Mouse (Mus musculus) heart, postnatal 0 days (tissue): ENCODE results near the gene Mettl13. TPM values are rescaled to one million over a fixed set of nuclear protein-coding genes. Genes with fewer than 3 reads are reported as not detected.

ENCODE experiments used
- ATAC-seq: fragments of 200-750 bp; cut with Nextera tagmentation; 2 replicates; pipeline ENCODE4 v1.8.0; 2017; ENCODE audit warnings: low read depth, moderate number of reproducible peaks, moderate library complexity; ENCODE audit not compliant: insufficient read depth
- DNase-seq: peaks from one replicate; pipeline ENCODE4 v3.0.0-alpha.2; 2016; ENCODE audit warnings: low spot score
- H3K27ac ChIP-seq: fragments of 300-500 bp; sonication (generic); 2 replicates; pipeline ENCODE4 v1.5.1; 2014; ENCODE audit warnings: low read depth, mild to moderate bottlenecking
- H3K27me3 ChIP-seq: fragments of 300-500 bp; sonication (generic); 2 replicates; pipeline ENCODE4 v1.6.1; 2014; ENCODE audit warnings: low read length, mixed read lengths; ENCODE audit not compliant: control insufficient read depth, insufficient read depth
- H3K36me3 ChIP-seq: fragments of 300-500 bp; sonication (generic); replicated peaks from 2 replicates; pipeline ENCODE4 v1.6.1; 2014; ENCODE audit warnings: low read length, mixed read lengths; ENCODE audit not compliant: control insufficient read depth, insufficient read depth
- H3K4me1 ChIP-seq: fragments of 300-500 bp; sonication (generic); 2 replicates; pipeline ENCODE4 v1.6.1; 2014; ENCODE audit warnings: antibody characterized with exemption; ENCODE audit not compliant: control insufficient read depth, insufficient read depth
- H3K4me2 ChIP-seq: fragments of 300-500 bp; sonication (generic); 2 replicates; pipeline ENCODE4 v1.6.1; 2014; ENCODE audit warnings: low read depth, mild to moderate bottlenecking, low read length, moderate library complexity
- H3K4me3 ChIP-seq: fragments of 300-500 bp; sonication (generic); 2 replicates; pipeline ENCODE4 v1.5.1; 2014; ENCODE audit warnings: low read depth, low read length
- H3K9ac ChIP-seq: fragments of 300-500 bp; sonication (generic); replicated peaks from 2 replicates; pipeline ENCODE4 v1.6.1; 2014; ENCODE audit warnings: low read depth, low read length, mixed read lengths
- H3K9me3 ChIP-seq: fragments of 300-500 bp; sonication (generic); replicated peaks from 2 replicates; pipeline ENCODE4 v1.6.1; 2016; ENCODE audit warnings: low read length; ENCODE audit not compliant: control insufficient read depth
- CTCF ChIP-seq: IDR thresholded peaks from 2 replicates; pipeline ENCODE4 v1.5.1; 2016; ENCODE audit warnings: antibody characterized with exemption, control low read depth, low read depth
- EP300 ChIP-seq: IDR thresholded peaks from 2 replicates; pipeline ENCODE4 v1.6.1; 2016; ENCODE audit warnings: antibody characterized with exemption, low read depth
- WGBS: fragments of 180-500 bp; shearing (Covaris S2); extraction: QIAGEN DNeasy Blood & Tissue Kit; methylation state at CpG from one replicate; pipeline ENCODE4 v1.1.7; 2014; 5-methylcytosine and 5-hydroxymethylcytosine counted together
- polyA plus RNA-seq: library from polyadenylated mRNA; unstranded; fragments of >200 nt; fragmentation: Nextera tagmentation; extraction: Ambion mirVana; gene quantifications from 2 replicates; pipeline ENCODE4 v1.2.1, GENCODE M21; 2015
- total RNA-seq: library from RNA; depleted of rRNA; stranded (reverse); fragments of >200 nt; gene quantifications from 2 replicates; pipeline ENCODE4 v1.2.3, GENCODE M21; 2014; ENCODE audit warnings: low replicate concordance; rRNA removed

Mettl13 gene
- total and polyA plus RNA-seq, 2 experiments from 2014 or later = 7.0 to 10.0 TPM

- TF ChIP-seq CTCF (no peak), EP300 (no peak)
- ATAC-seq (no peak), DNase-seq (no peak)
- Histone ChIP-seq H3K36me3 (no peaks in the 10 kb centered on the region), H3K27ac (no peak overlapping the region), H3K9me3 (no peaks in the 10 kb centered on the region), H3K4me3 (no peak overlapping the region), H3K27me3 (no peaks in the 10 kb centered on the region), H3K4me1 (peaks cover 7% of the 10 kb centered on the region; the same call in 1 of the 2 replicates), H3K9ac (no peak overlapping the region), H3K4me2 (no peak overlapping the region)
- 58% methylated on average over 4 of the region's 4 CpGs for WGBS
Measured at GRCm38 (mm10) chr1:162508211-162509005, 39.9 kb downstream of the Mettl13 start.

- Histone ChIP-seq H3K4me1 (peaks cover 7% of the 10 kb centered on the region; the same call in 1 of the 2 replicates), H3K9me3 (no peaks in the 10 kb centered on the region), H3K4me2 (no peak overlapping the region), H3K27me3 (no peaks in the 10 kb centered on the region), H3K36me3 (no peaks in the 10 kb centered on the region), H3K9ac (no peak overlapping the region), H3K27ac (no peak overlapping the region), H3K4me3 (no peak overlapping the region)
- DNase-seq = no peak
- 80% methylated on average over 4 of the region's 4 CpGs for WGBS
- no peak for ATAC-seq
- TF ChIP-seq CTCF (no peak), EP300 (no peak)
Measured at GRCm38 (mm10) chr1:162506516-162506915, 41.8 kb downstream of the Mettl13 start.

- Histone ChIP-seq H3K4me1 (peaks cover 7% of the 10 kb centered on the region; the same call in 1 of the 2 replicates), H3K9me3 (no peaks in the 10 kb centered on the region), H3K27ac (no peak overlapping the region), H3K27me3 (no peaks in the 10 kb centered on the region), H3K4me2 (no peak overlapping the region), H3K4me3 (no peak overlapping the region), H3K36me3 (no peaks in the 10 kb centered on the region), H3K9ac (no peak overlapping the region)
- WGBS = 79% methylated on average over 6 of the region's 6 CpGs
- no peak for DNase-seq
- no peak for ATAC-seq
- no peak for TF ChIP-seq CTCF
- no peak for TF ChIP-seq EP300
Measured at GRCm38 (mm10) chr1:162505649-162506048, 42.7 kb downstream of the Mettl13 start.

Other genes starting within 250 kb of the Mettl13 start
- gene Dnm3, start 70.5 kb downstream of the Mettl13 start, total RNA-seq = 2.4 and 3.0 TPM in 2 replicates
- 1.9 and 2.3 TPM in 2 replicates for gene Dnm3, start 70.5 kb downstream of the Mettl13 start, polyA plus RNA-seq
- 4.1 and 8.3 TPM in 2 replicates for gene Vamp4, start 22.0 kb upstream of the Mettl13 start, total RNA-seq
- 26.4 and 32.2 TPM in 2 replicates for gene Vamp4, start 22.0 kb upstream of the Mettl13 start, polyA plus RNA-seq
- 0.46 TPM in 1 of 2 replicates, not detected in the other for gene Myoc, start 90.6 kb upstream of the Mettl13 start, total RNA-seq
- not detected in 2 replicates for gene Myoc, start 90.6 kb upstream of the Mettl13 start, polyA plus RNA-seq
- not detected in 2 replicates for gene Myocos, start 109.7 kb upstream of the Mettl13 start, total RNA-seq
- gene Myocos, start 109.7 kb upstream of the Mettl13 start, polyA plus RNA-seq = not detected in 2 replicates
- gene Prrc2c, start 192.0 kb upstream of the Mettl13 start, total RNA-seq = 35.7 and 54.6 TPM in 2 replicates
- gene Prrc2c, start 192.0 kb upstream of the Mettl13 start, polyA plus RNA-seq = 55.9 and 56.5 TPM in 2 replicates